Mouse (Mus musculus) liver, postnatal 0 days (tissue): Measurements from ENCODE around the gene Cyp46a1.

Experiments
- CTCF ChIP-seq: sonication (generic); IDR thresholded peaks from 2 replicates; pipeline ENCODE4 v1.5.1; 2016; ENCODE audit warnings: antibody characterized with exemption, low read depth
- EP300 ChIP-seq: IDR thresholded peaks from 2 replicates; pipeline ENCODE4 v1.6.1; 2016; ENCODE audit warnings: antibody characterized with exemption, low read depth, mild to moderate bottlenecking

GRCm38 (mm10) chr12:108370596-108371428 lies 36.6 kb downstream of the Cyp46a1 start, which contains the start of gene Eml1:
- TF ChIP-seq CTCF (peak; percentile 14; the same call in 1 of the 2 replicates), EP300 (0 out of 2 replicates have a peak, but pooled peaks have one; percentile 20)
